Mouse (Mus musculus): ENCODE measurements at regions not wholly inside any gene's neighbourhood (a gene's known extent, or its start where the extent isn't known, plus 50 kb on each side); places are given as distances from the start of the nearest gene placed in this dataset.

DNA sequence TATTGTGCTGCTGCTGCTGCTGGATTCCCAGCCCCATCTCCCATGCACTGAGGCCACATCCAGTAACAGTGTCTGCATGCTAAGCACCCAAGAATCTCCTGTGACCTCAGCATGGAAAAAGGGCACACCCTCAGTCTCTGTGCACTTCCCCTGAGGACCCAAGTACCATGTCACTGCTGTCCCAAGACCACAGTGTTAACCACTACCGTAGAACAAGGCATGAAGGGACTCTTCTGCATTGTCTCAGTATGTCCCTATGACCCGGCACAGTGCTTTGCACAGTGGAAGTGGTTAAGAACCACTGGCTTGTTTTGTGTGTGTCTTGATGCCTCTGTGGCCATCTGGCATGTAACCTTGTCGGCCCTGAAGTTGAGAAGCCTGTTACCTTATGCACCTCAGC is 220.6 kb upstream of the Six2 start:
- Histone ChIP-seq H3K9ac (ENCODE audit: low read depth, low read length) (no peak overlapping the region), H3K79me2 (ENCODE audit: control insufficient read depth, insufficient read depth, low read length) (no peaks in the 10 kb centered on the region), H3K4me1 (ENCODE audit: control insufficient read depth, insufficient read depth, low read length) (no peaks in the 10 kb centered on the region), H3K27me3 (ENCODE audit: control insufficient read depth, insufficient read depth, low read length) (no peaks in the 10 kb centered on the region), H3K36me3 (ENCODE audit: control insufficient read depth, insufficient read depth, low read length) (no peaks in the 10 kb centered on the region), H3K27ac (replicated peaks; ENCODE audit: insufficient read depth, low read depth, low read length) (no peak overlapping the region), H3K4me3 (ENCODE audit: insufficient read depth, low read depth, low read length) (no peak overlapping the region)
- TF ChIP-seq POLR2A (IDR thresholded peaks at IDR 0.05; ENCODE audit: extremely low read depth, insufficient read depth, low read length), result no peak
- TF ChIP-seq CTCF (IDR thresholded peaks at IDR 0.05; ENCODE audit: low read depth, low read length), result no peak
- WGBS, result 84% methylated on average over 3 of the region's 3 CpGs
- DNase-seq (ENCODE audit: extremely low read depth, low read depth, low spot score), result no peak

GRCm38 (mm10) chr17:85906597-85907187 is 218.6 kb upstream of the Six2 start:
- Histone ChIP-seq H3K79me2 (ENCODE audit: control insufficient read depth, insufficient read depth, low read length) (no peaks in the 10 kb centered on the region), H3K9ac (ENCODE audit: low read depth, low read length) (no peak overlapping the region), H3K4me3 (ENCODE audit: insufficient read depth, low read depth, low read length) (no peak overlapping the region), H3K27ac (replicated peaks; ENCODE audit: insufficient read depth, low read depth, low read length) (no peak overlapping the region), H3K4me1 (ENCODE audit: control insufficient read depth, insufficient read depth, low read length) (no peaks in the 10 kb centered on the region), H3K27me3 (ENCODE audit: control insufficient read depth, insufficient read depth, low read length) (no peaks in the 10 kb centered on the region), H3K36me3 (ENCODE audit: control insufficient read depth, insufficient read depth, low read length) (no peaks in the 10 kb centered on the region)
- 83% methylated on average over 4 of the region's 4 CpGs for WGBS
- TF ChIP-seq CTCF (IDR thresholded peaks at IDR 0.05; ENCODE audit: low read depth, low read length), result no peak
- TF ChIP-seq POLR2A (IDR thresholded peaks at IDR 0.05; ENCODE audit: extremely low read depth, insufficient read depth, low read length), result no peak
- DNase-seq (ENCODE audit: extremely low read depth, low read depth, low spot score), result no peak

DNA sequence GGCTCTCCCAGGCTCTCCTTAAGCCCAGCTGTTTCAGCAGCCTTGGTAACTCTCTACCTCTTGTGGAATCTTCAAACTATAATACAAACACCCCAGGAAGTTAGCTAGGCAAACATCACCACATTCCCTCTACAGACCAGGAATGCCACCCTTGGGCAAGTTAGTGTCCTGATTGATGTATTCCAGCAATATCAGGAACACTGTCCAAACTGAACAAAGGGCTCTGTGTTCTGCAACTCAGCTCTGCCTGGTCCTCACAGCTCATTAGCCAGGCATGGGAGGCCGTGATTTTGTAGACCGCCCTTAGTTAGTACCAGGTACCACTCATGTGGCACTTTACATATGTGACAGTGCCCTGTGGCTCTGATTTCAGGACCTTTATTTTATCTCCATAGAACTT is 214.5 kb upstream of the Six2 start:
- H3K36me3 ChIP-seq (ENCODE audit: control insufficient read depth, insufficient read depth, low read length), result peaks cover 4% of the 10 kb centered on the region; the same call in 1 of the 2 replicates
- no peaks in the 10 kb centered on the region for H3K79me2 ChIP-seq (ENCODE audit: control insufficient read depth, insufficient read depth, low read length)
- no peak overlapping the region for H3K9ac ChIP-seq (ENCODE audit: low read depth, low read length)
- WGBS, result 83% methylated on average over 2 of the region's 2 CpGs
- H3K27ac ChIP-seq (replicated peaks; ENCODE audit: insufficient read depth, low read depth, low read length), result no peak overlapping the region
- no peaks in the 10 kb centered on the region for H3K27me3 ChIP-seq (ENCODE audit: control insufficient read depth, insufficient read depth, low read length)
- no peak for DNase-seq (ENCODE audit: extremely low read depth, low read depth, low spot score)
- no peak overlapping the region for H3K4me3 ChIP-seq (ENCODE audit: insufficient read depth, low read depth, low read length)
- no peak for TF ChIP-seq POLR2A (IDR thresholded peaks at IDR 0.05; ENCODE audit: extremely low read depth, insufficient read depth, low read length)
- no peak for TF ChIP-seq CTCF (IDR thresholded peaks at IDR 0.05; ENCODE audit: low read depth, low read length)
- no peaks in the 10 kb centered on the region for H3K4me1 ChIP-seq (ENCODE audit: control insufficient read depth, insufficient read depth, low read length)

DNA sequence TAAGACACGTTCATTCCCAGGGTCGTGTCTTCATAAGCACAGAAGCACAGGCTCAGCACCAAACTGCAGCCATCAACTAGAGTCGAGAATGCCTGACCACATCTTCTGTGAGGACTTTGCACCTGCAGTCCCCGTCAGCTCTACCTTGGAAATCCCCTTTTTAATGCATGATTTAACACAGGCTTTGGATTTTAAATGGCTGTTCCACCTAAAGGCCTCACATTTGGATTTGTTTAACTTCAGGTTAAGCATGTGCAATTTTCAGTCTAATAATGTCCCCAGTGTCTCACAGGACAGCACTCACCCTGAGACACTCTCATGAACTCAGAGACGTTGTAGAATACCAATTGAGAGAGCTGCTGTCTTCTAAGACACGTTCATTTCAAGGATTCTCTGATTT is 211.0 kb upstream of the Six2 start:
- WGBS, result 88% methylated on average over 6 of the region's 6 CpGs
- H3K4me3 ChIP-seq (ENCODE audit: insufficient read depth, low read depth, low read length), result no peak overlapping the region
- H3K36me3 ChIP-seq (ENCODE audit: control insufficient read depth, insufficient read depth, low read length), result peaks cover 4% of the 10 kb centered on the region; the same call in 1 of the 2 replicates
- no peaks in the 10 kb centered on the region for H3K4me1 ChIP-seq (ENCODE audit: control insufficient read depth, insufficient read depth, low read length)
- H3K27ac ChIP-seq (replicated peaks; ENCODE audit: insufficient read depth, low read depth, low read length), result no peak overlapping the region
- H3K79me2 ChIP-seq (ENCODE audit: control insufficient read depth, insufficient read depth, low read length), result no peaks in the 10 kb centered on the region
- TF ChIP-seq POLR2A (IDR thresholded peaks at IDR 0.05; ENCODE audit: extremely low read depth, insufficient read depth, low read length), result no peak
- TF ChIP-seq CTCF (IDR thresholded peaks at IDR 0.05; ENCODE audit: low read depth, low read length), result no peak
- no peak overlapping the region for H3K9ac ChIP-seq (ENCODE audit: low read depth, low read length)
- DNase-seq (ENCODE audit: extremely low read depth, low read depth, low spot score), result no peak
- no peaks in the 10 kb centered on the region for H3K27me3 ChIP-seq (ENCODE audit: control insufficient read depth, insufficient read depth, low read length)

GRCm38 (mm10) chr17:85895978-85896377 is 207.9 kb upstream of the Six2 start:
- H3K36me3 ChIP-seq (ENCODE audit: control insufficient read depth, insufficient read depth, low read length), result peaks cover 10% of the 10 kb centered on the region; the same call in 1 of the 2 replicates
- 87% methylated on average over 5 of the region's 5 CpGs for WGBS

DNA sequence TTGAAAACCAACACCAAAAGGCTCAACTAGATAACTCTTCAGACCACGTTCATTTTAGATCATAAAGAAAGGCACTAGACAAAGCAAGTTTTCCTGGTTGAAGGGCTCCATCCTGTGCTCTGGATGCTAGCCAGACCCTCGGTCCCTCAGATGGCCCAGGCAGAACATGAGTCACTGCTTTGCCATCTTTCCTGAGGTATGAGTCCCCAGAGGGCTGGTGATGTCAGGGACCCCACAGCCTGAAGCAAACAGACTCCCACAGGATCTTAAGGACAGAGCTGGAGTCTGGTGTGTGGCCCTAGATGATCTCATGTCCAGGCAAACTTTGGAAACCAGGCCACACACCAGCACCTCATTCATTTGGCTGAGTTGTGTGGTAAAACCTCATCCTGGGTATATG is 203.2 kb upstream of the Six2 start:
- no peak overlapping the region for H3K27ac ChIP-seq (replicated peaks; ENCODE audit: insufficient read depth, low read depth, low read length)
- no peak overlapping the region for H3K4me3 ChIP-seq (ENCODE audit: insufficient read depth, low read depth, low read length)
- no peaks in the 10 kb centered on the region for H3K4me1 ChIP-seq (ENCODE audit: control insufficient read depth, insufficient read depth, low read length)
- DNase-seq (ENCODE audit: extremely low read depth, low read depth, low spot score), result no peak
- WGBS, result 79% methylated on average over 2 of the region's 2 CpGs
- no peaks in the 10 kb centered on the region for H3K79me2 ChIP-seq (ENCODE audit: control insufficient read depth, insufficient read depth, low read length)
- peaks cover 4% of the 10 kb centered on the region; the same call in 1 of the 2 replicates for H3K27me3 ChIP-seq (ENCODE audit: control insufficient read depth, insufficient read depth, low read length)
- TF ChIP-seq CTCF (IDR thresholded peaks at IDR 0.05; ENCODE audit: low read depth, low read length) (no peak), POLR2A (IDR thresholded peaks at IDR 0.05; ENCODE audit: extremely low read depth, insufficient read depth, low read length) (no peak)
- H3K36me3 ChIP-seq (ENCODE audit: control insufficient read depth, insufficient read depth, low read length), result peaks cover 5% of the 10 kb centered on the region; the same call in 1 of the 2 replicates
- H3K9ac ChIP-seq (ENCODE audit: low read depth, low read length), result no peak overlapping the region

More at GRCm38 (mm10) chr17:85895978-85896377, 207.9 kb upstream of the Six2 start:
- Histone ChIP-seq H3K27ac (replicated peaks; ENCODE audit: insufficient read depth, low read depth, low read length) (no peak overlapping the region), H3K4me1 (ENCODE audit: control insufficient read depth, insufficient read depth, low read length) (no peaks in the 10 kb centered on the region), H3K4me3 (ENCODE audit: insufficient read depth, low read depth, low read length) (no peak overlapping the region), H3K27me3 (ENCODE audit: control insufficient read depth, insufficient read depth, low read length) (no peaks in the 10 kb centered on the region), H3K9ac (ENCODE audit: low read depth, low read length) (no peak overlapping the region), H3K79me2 (ENCODE audit: control insufficient read depth, insufficient read depth, low read length) (no peaks in the 10 kb centered on the region)
- DNase-seq (ENCODE audit: extremely low read depth, low read depth, low spot score), result no peak
- TF ChIP-seq CTCF (IDR thresholded peaks at IDR 0.05; ENCODE audit: low read depth, low read length) (no peak), POLR2A (IDR thresholded peaks at IDR 0.05; ENCODE audit: extremely low read depth, insufficient read depth, low read length) (no peak)

Data from liver, adult 2 months (tissue).